Mouse (Mus musculus) midbrain, embryonic 10.5 days (tissue): ENCODE results near the gene N4bp2l2. TPM values are rescaled to one million over a fixed set of nuclear protein-coding genes. Genes with fewer than 3 reads are reported as not detected.
"Not testable (repeated sequence)": the region's sequence is repeated elsewhere in the genome, so short reads cannot be mapped to it uniquely, and the experiment has no call there.

Experiments
- DNase-seq: peaks from one replicate; pipeline ENCODE4 v3.0.0-alpha.2; 2017; ENCODE audit warnings: low spot score
- H3K27ac ChIP-seq: fragments of 300-500 bp; sonication (generic); replicated peaks from 2 replicates; pipeline ENCODE4 v1.5.1; 2016; ENCODE audit warnings: mild to moderate bottlenecking
- H3K27me3 ChIP-seq: fragments of 300-500 bp; sonication (generic); 2 replicates; pipeline ENCODE4 v1.6.1; 2016; ENCODE audit warnings: low read depth, mild to moderate bottlenecking; ENCODE audit not compliant: poor library complexity, severe bottlenecking
- H3K36me3 ChIP-seq: fragments of 300-500 bp; sonication (generic); 2 replicates; pipeline ENCODE4 v1.6.1; 2016; ENCODE audit warnings: mild to moderate bottlenecking, moderate library complexity
- H3K4me1 ChIP-seq: fragments of 300-500 bp; sonication (generic); 2 replicates; pipeline ENCODE4 v1.6.1; 2016
- H3K4me3 ChIP-seq: fragments of 300-500 bp; sonication (generic); 2 replicates; pipeline ENCODE4 v1.5.1; 2016; ENCODE audit warnings: mild to moderate bottlenecking, moderate library complexity
- H3K9me3 ChIP-seq: fragments of 300-500 bp; sonication (generic); replicated peaks from 2 replicates; pipeline ENCODE4 v1.6.1; 2016; ENCODE audit warnings: mild to moderate bottlenecking
- WGBS: fragments of 180-500 bp; shearing (Covaris S2); methylation state at CpG from one replicate; pipeline ENCODE4 v1.1.7; 2016; 5-methylcytosine and 5-hydroxymethylcytosine counted together
- polyA plus RNA-seq: library from polyadenylated mRNA; unstranded; fragments of >200 nt; fragmentation: Nextera tagmentation; extraction: Ambion mirVana; gene quantifications from 2 replicates; pipeline ENCODE4 v1.2.1, GENCODE M21; 2016

N4bp2l2 gene
- polyA plus RNA-seq, 1 experiment from 2014 or later: 30.3 TPM

GRCm38 (mm10) chr5:150672343-150672742, 6.4 kb upstream of the N4bp2l2 start:
- Histone ChIP-seq H3K9me3 (no peaks in the 10 kb centered on the region), H3K36me3 (peaks cover 3% of the 10 kb centered on the region; the same call in 1 of the 2 replicates), H3K4me1 (peaks cover 18% of the 10 kb centered on the region), H3K4me3 (no peak overlapping the region), H3K27me3 (no peaks in the 10 kb centered on the region), H3K27ac (no peak overlapping the region)
- WGBS: 86% methylated on average over 7 of the region's 7 CpGs
- DNase-seq: no peak

DNA sequence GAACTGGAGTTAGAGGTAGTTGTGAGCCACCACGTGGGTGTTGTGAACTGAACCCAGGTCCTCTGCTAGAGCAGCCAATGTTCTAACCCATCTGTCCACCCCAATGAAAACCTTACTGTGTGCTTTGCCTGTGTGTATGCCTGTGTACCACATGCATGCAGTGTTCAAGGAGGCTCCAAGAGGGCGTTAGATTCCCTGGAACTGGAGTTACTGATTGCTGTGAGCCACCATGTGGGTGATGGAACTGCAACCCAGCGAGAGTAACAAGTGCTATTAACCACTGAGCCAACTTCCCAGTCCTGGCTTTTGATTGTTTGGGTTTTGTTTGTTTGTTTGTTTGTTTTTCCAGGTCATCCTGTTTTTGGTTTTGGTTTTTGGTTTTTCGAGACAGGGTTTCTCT, 2.7 kb upstream of the N4bp2l2 start:
- 64% methylated on average over 4 of the region's 4 CpGs for WGBS
- Histone ChIP-seq H3K27ac (no peak overlapping the region), H3K4me3 (no peak overlapping the region), H3K27me3 (no peaks in the 10 kb centered on the region), H3K4me1 (peaks cover 10% of the 10 kb centered on the region; the same call in 1 of the 2 replicates), H3K9me3 (no peaks in the 10 kb centered on the region), H3K36me3 (peaks cover 3% of the 10 kb centered on the region; the same call in 1 of the 2 replicates)
- no peak for DNase-seq

DNA sequence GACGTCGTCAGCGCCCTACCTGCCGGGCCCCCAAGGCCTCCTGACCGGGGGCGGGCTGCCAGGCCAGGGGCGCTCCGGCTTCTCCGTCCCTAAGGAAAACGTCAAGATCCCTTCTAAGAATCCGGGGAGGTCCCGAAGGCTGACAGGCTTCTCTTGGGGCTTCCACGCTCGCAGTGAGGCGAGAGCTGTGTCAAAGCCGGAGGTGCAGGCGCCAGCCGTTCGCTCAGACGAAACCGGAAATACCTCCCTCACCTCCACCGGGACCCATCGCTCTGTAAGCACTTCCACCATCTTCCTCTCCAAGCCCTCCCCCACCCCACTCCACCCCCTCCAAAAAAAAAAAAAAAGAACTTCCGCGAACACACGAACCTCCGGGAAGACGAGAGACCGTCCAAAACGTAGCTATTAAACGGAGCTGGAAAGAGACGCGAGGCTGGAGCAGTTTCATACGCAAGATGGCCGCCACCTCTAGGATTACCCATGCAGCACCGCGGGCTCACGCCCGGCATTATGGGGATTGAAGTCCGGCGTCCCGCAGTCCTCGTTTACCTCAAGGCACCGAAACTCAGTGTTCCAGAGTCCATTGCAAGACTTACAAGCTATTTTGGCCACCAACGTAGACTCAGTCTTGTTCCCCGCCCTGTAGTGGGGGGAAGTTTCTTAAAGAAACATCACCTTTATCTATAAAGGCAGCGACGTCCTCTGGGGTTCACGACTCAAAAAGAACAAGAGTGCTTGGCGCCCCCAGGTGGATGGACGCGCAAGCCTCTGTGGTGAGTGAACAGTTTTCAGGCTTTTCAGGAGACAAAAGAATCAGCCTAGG, 640 bp downstream of the N4bp2l2 start:
- Histone ChIP-seq H3K36me3 (peaks cover 34% of the 10 kb centered on the region), H3K27me3 (no peaks in the 10 kb centered on the region), H3K9me3 (no peaks in the 10 kb centered on the region), H3K4me1 (peaks cover 12% of the 10 kb centered on the region; the same call in 1 of the 2 replicates), H3K4me3 (peak overlapping the region; percentile 90), H3K27ac (peak overlapping the region; percentile 91)
- DNase-seq: peak; percentile 93
- under 1% methylated on average over 52 of the region's 52 CpGs for WGBS

GRCm38 (mm10) chr5:150664794-150665131, 1.2 kb downstream of the N4bp2l2 start:
- WGBS: under 1% methylated on average over 10 of the region's 10 CpGs
- Histone ChIP-seq H3K4me3 (peak overlapping the region; percentile 90), H3K9me3 (no peaks in the 10 kb centered on the region), H3K4me1 (peaks cover 12% of the 10 kb centered on the region; the same call in 1 of the 2 replicates), H3K27ac (peak overlapping the region; percentile 91), H3K36me3 (peaks cover 39% of the 10 kb centered on the region), H3K27me3 (no peaks in the 10 kb centered on the region)
- DNase-seq: no peak

DNA sequence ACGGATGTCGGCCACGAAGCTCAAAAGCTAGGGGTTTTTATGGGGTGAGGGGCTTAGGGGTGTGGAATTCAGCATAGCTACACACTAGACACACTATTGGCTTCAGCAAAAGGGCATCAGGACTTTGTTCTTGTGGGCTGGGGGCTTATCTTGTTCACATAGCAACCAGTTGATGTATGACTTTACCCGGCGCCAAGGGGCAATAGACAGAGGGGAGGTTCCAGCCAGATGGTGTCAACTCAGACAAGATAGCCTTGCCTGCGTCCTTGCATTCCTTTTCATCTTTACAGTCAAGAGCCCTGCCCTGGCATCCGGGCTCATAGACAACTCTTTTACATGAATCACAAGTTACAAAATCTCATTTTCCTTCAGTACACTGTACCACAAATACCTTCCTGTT, 2.1 kb downstream of the N4bp2l2 start:
- WGBS: 92% methylated on average over 7 of the region's 7 CpGs
- Histone ChIP-seq H3K4me1 (peaks cover 12% of the 10 kb centered on the region; the same call in 1 of the 2 replicates), H3K4me3 (peak overlapping the region; percentile 90; the same call in 1 of the 2 replicates), H3K36me3 (peaks cover 47% of the 10 kb centered on the region)
- DNase-seq, H3K9me3 ChIP-seq, H3K27me3 ChIP-seq, H3K27ac ChIP-seq: not testable (repeated sequence)

- H3K4me1 ChIP-seq: peaks cover 19% of the 10 kb centered on the region; the same call in 1 of the 2 replicates
- not testable (repeated sequence) for H3K9me3 ChIP-seq, DNase-seq, H3K27ac ChIP-seq, H3K4me3 ChIP-seq, H3K27me3 ChIP-seq
- WGBS: 96% methylated on average over 3 of the region's 3 CpGs
- peaks cover 80% of the 10 kb centered on the region for H3K36me3 ChIP-seq
Observed at GRCm38 (mm10) chr5:150660296-150660695, 5.7 kb downstream of the N4bp2l2 start.

- H3K36me3 ChIP-seq: peaks cover 88% of the 10 kb centered on the region
- H3K27me3 ChIP-seq, H3K9me3 ChIP-seq, H3K4me3 ChIP-seq, H3K27ac ChIP-seq, DNase-seq: not testable (repeated sequence)
- WGBS: 94% methylated on average over 6 of the region's 6 CpGs
- H3K4me1 ChIP-seq: peaks cover 16% of the 10 kb centered on the region; the same call in 1 of the 2 replicates
Observed at GRCm38 (mm10) chr5:150659425-150659824, 6.6 kb downstream of the N4bp2l2 start.

DNA sequence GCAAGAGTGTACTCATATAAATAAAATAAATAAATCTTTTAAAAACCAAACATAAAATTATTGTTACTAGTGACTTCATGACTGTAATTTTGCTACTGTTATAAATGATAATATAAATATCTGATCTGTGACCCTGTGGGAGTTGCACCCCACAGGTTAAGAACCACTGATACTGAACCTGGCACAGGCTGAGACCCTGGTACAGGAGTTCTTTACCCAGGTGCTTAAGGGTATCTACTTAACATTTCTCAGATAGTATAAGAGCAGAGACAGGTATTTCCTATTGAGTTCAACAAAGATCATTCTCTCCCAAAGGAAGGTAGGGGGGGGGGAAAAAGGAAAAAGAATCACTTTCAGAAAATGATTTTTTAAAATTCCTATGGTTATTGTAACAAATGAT, 11.4 kb downstream of the N4bp2l2 start:
- Histone ChIP-seq H3K36me3 (peaks cover 68% of the 10 kb centered on the region), H3K4me1 (peaks cover 7% of the 10 kb centered on the region; the same call in 1 of the 2 replicates), H3K27me3 (no peaks in the 10 kb centered on the region), H3K4me3 (no peak overlapping the region), H3K9me3 (no peaks in the 10 kb centered on the region), H3K27ac (no peak overlapping the region)
- no peak for DNase-seq

DNA sequence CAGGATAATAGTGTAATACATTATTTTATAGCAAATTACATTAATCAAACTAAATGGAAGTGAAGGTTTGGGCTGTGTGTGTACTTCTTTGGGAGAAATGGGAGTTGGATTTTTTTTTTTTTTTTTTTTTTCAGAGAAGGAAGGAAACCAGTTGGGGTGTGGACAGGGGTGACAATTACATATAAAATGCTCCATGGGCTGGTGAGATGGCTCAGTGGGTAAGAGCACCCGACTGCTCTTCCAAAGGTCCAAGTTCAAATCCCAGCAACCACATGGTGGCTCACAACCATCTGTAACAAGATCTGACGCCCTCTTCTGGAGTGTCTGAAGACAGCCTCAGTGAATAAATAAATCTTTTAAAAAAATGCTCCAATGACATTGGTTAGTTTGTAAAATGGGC, 13.4 kb downstream of the N4bp2l2 start:
- Histone ChIP-seq H3K4me3 (no peak overlapping the region), H3K27ac (no peak overlapping the region), H3K36me3 (peaks cover 69% of the 10 kb centered on the region), H3K4me1 (peaks cover 2% of the 10 kb centered on the region; the same call in 1 of the 2 replicates), H3K27me3 (no peaks in the 10 kb centered on the region), H3K9me3 (no peaks in the 10 kb centered on the region)
- 86% methylated on average over 2 of the region's 2 CpGs for WGBS
- DNase-seq: no peak

GRCm38 (mm10) chr5:150644926-150645325, 21.1 kb downstream of the N4bp2l2 start:
- H3K27me3 ChIP-seq: no peaks in the 10 kb centered on the region
- 93% methylated on average over 4 of the region's 4 CpGs for WGBS
- H3K4me1 ChIP-seq: no peaks in the 10 kb centered on the region
- H3K4me3 ChIP-seq: no peak overlapping the region
- DNase-seq: no peak
- peaks cover 90% of the 10 kb centered on the region for H3K36me3 ChIP-seq
- no peaks in the 10 kb centered on the region for H3K9me3 ChIP-seq
- H3K27ac ChIP-seq: no peak overlapping the region

DNA sequence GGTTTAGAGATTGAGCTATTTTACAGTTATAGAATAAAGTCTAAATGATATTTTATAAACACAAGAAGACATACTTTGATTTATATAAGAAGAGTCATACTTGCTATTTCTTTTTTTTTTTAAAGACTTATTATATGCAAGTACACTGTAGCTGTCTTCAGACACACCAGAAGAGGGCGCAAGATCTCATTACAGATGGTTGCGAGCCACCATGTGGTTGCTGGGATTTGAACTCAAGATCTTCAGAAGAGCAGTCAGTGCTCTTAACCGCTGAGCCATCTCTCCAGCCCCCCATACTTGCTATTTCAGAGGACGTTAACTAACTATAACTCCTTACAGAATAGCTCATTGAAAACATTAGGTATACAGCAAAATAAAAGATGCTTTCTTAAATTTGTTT, 22.6 kb downstream of the N4bp2l2 start:
- H3K9me3 ChIP-seq, H3K27me3 ChIP-seq, H3K4me3 ChIP-seq, H3K27ac ChIP-seq, DNase-seq, H3K4me1 ChIP-seq: not testable (repeated sequence)
- 94% methylated on average over 4 of the region's 4 CpGs for WGBS
- H3K36me3 ChIP-seq: peaks cover 86% of the 10 kb centered on the region

GRCm38 (mm10) chr5:150641440-150641839, 24.5 kb downstream of the N4bp2l2 start:
- no peaks in the 10 kb centered on the region for H3K27me3 ChIP-seq
- H3K4me3 ChIP-seq: no peak overlapping the region
- DNase-seq: no peak
- H3K36me3 ChIP-seq: peaks cover 86% of the 10 kb centered on the region
- H3K27ac ChIP-seq: no peak overlapping the region
- no peaks in the 10 kb centered on the region for H3K9me3 ChIP-seq
- WGBS: 93% methylated on average over 3 of the region's 3 CpGs
- no peaks in the 10 kb centered on the region for H3K4me1 ChIP-seq

DNA sequence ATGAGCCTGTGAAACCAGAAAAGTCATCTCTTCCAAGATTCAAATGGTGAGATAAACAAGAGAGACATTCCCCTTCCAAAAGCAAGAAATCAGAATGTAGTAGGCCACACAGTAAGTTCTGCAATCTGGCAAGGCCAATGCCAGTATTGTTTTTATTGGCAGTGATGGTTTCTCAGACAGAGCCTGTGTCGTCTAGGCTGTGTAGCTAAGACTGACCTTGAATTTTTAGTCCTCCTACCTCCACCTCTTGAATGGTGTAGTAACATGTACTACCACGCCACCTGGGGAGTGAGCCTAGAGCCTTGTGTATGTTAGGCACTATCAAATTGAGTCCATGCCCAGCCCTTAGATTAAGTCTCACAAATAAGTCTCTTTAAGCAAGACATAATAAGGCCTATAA, 36.3 kb downstream of the N4bp2l2 start:
- Histone ChIP-seq H3K9me3 (no peaks in the 10 kb centered on the region), H3K27ac (no peak overlapping the region), H3K36me3 (peaks cover 28% of the 10 kb centered on the region), H3K4me3 (no peak overlapping the region), H3K4me1 (no peaks in the 10 kb centered on the region), H3K27me3 (no peaks in the 10 kb centered on the region)
- no peak for DNase-seq
- 91% methylated on average over 2 of the region's 2 CpGs for WGBS
